Mouse (Mus musculus) liver, embryonic 15.5 days (tissue): ENCODE results near the gene Ckap2l. TPM values are rescaled to one million over a fixed set of nuclear protein-coding genes. Genes with fewer than 3 reads are reported as not detected.

Experiments used
- ATAC-seq: fragments of 200-750 bp; cut with Nextera tagmentation; 2 replicates; pipeline ENCODE4 v1.8.0; 2017; ENCODE audit warnings: moderate number of reproducible peaks, mild to moderate bottlenecking, moderate library complexity; ENCODE audit not compliant: insufficient read depth
- H3K27ac ChIP-seq: fragments of 300-500 bp; sonication (generic); replicated peaks from 2 replicates; pipeline ENCODE4 v1.5.1; 2015; ENCODE audit warnings: mild to moderate bottlenecking, inconsistent platforms
- H3K27me3 ChIP-seq: fragments of 300-500 bp; sonication (generic); 2 replicates; pipeline ENCODE4 v1.6.1; 2015; ENCODE audit warnings: mild to moderate bottlenecking, inconsistent platforms
- H3K36me3 ChIP-seq: fragments of 300-500 bp; sonication (generic); replicated peaks from 2 replicates; pipeline ENCODE4 v1.6.1; 2015; ENCODE audit warnings: moderate library complexity, mild to moderate bottlenecking, inconsistent platforms
- H3K4me1 ChIP-seq: fragments of 300-500 bp; sonication (generic); replicated peaks from 2 replicates; pipeline ENCODE4 v1.6.1; 2015; ENCODE audit warnings: inconsistent platforms
- H3K4me2 ChIP-seq: fragments of 300-500 bp; sonication (generic); 2 replicates; pipeline ENCODE4 v1.6.1; 2015; ENCODE audit warnings: moderate library complexity, mild to moderate bottlenecking, inconsistent platforms
- H3K4me3 ChIP-seq: fragments of 300-500 bp; sonication (generic); replicated peaks from 2 replicates; pipeline ENCODE4 v1.5.1; 2015; ENCODE audit warnings: mild to moderate bottlenecking, inconsistent platforms
- H3K9ac ChIP-seq: fragments of 300-500 bp; sonication (generic); 2 replicates; pipeline ENCODE4 v1.6.1; 2015; ENCODE audit warnings: moderate library complexity, mild to moderate bottlenecking, inconsistent platforms
- H3K9me3 ChIP-seq: fragments of 300-500 bp; sonication (generic); replicated peaks from 2 replicates; pipeline ENCODE4 v1.6.1; 2016; ENCODE audit warnings: inconsistent platforms
- WGBS: fragments of 180-500 bp; shearing (Covaris S2); methylation state at CpG from one replicate; pipeline ENCODE4 v1.1.7; 2015; ENCODE audit warnings: mixed read lengths; ENCODE audit not compliant: insufficient replicate concordance; 5-methylcytosine and 5-hydroxymethylcytosine counted together
- polyA plus RNA-seq: library from polyadenylated mRNA; unstranded; fragments of >200 nt; fragmentation: Nextera tagmentation; extraction: Ambion mirVana; gene quantifications from 2 replicates; pipeline ENCODE4 v1.2.1, GENCODE M21; 2015

The Ckap2l gene
- polyA plus RNA-seq, 1 experiment from 2014 or later: 26.7 TPM

DNA sequence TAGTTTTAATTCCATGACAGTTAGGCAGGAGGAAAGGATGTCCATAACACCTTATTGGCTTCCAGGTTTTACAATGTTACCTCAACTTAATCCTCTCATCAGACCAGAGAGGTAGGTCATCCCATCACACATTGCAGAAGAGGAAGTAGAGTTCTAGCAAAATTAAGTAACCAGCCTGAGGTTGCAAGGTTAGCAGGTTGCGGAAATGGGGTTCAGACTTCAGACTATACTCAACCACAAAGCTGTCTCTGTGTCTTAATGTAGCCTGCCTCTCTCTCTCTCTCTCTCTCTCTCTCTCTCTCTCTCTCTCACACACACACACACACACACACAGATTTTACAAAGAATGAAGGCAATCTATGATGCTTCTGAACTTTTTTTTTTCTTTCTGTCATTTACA, 16.9 kb upstream of the Ckap2l start:
- H3K36me3 ChIP-seq: no peaks in the 10 kb centered on the region
- no peak overlapping the region for H3K4me3 ChIP-seq
- WGBS: 34% methylated on average over 1 of the region's 1 CpGs
- ATAC-seq: no peak
- H3K9ac ChIP-seq: no peak overlapping the region
- no peak overlapping the region for H3K27ac ChIP-seq
- no peaks in the 10 kb centered on the region for H3K4me1 ChIP-seq
- no peaks in the 10 kb centered on the region for H3K9me3 ChIP-seq
- H3K4me2 ChIP-seq: no peak overlapping the region
- H3K27me3 ChIP-seq: 0 out of 2 replicates have a peak, but pooled peaks cover 11% of the 10 kb centered on the region

DNA sequence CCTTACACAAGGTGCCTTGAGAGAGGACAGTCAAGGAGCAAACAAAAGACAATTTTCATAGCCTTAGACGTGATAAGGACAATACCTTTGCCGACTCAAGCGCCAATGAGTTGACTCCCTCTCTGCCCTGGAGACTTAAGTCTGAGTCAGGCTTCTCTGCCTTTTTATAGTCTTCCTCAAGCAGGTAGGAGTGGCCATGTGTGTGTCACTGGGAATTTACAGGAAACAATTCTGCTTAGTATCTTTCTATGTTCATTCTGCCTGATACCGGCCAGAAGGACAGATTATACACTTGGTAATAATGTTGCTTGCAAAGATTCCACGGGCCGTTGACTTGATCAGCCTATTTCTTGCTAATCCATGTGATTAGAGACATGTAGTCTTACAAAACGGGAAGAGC, 12.8 kb upstream of the Ckap2l start, which contains the start of gene Il1a:
Gene Il1a (minus strand): TSS at position 137 of the 400 bp plus-strand sequence.
- H3K9ac ChIP-seq: no peak within 1 kb of the TSS
- no peaks in the 10 kb centered on the region for H3K36me3 ChIP-seq
- no peak within 1 kb of the TSS for H3K4me3 ChIP-seq
- WGBS: 47% methylated on average over 7 of the region's 7 CpGs
- no peaks in the 10 kb centered on the region for H3K9me3 ChIP-seq
- no peaks in the 10 kb centered on the region for H3K4me1 ChIP-seq
- 0 out of 2 replicates have a peak, but pooled peaks cover 11% of the 10 kb centered on the region for H3K27me3 ChIP-seq
- H3K4me2 ChIP-seq: no peak within 1 kb of the TSS
- ATAC-seq: no peak
- no peak within 1 kb of the TSS for H3K27ac ChIP-seq

DNA sequence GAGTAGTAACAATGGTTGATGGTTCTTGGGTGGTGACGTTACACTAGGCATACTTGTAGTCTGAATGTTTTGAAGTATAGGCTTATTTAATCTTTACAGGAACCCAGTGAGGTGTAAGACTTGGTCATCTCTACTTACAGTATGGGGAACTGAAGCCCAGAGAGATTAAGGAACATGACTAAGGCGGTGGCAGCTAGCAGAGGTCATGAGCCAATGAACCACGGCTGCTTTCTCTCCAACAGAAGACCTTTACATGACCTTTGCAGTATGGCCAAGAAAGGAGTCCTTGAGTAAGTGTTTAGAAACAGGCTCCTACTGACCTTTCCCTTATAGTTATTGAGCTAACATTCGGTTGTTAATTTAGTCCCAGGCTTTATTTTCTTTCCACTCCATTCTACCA, 9.0 kb upstream of the Ckap2l start:
- Histone ChIP-seq H3K9ac (no peak overlapping the region), H3K36me3 (no peaks in the 10 kb centered on the region), H3K9me3 (no peaks in the 10 kb centered on the region), H3K4me2 (no peak overlapping the region), H3K27ac (no peak overlapping the region), H3K4me3 (no peak overlapping the region), H3K27me3 (peaks cover 20% of the 10 kb centered on the region; the same call in 1 of the 2 replicates), H3K4me1 (no peaks in the 10 kb centered on the region)
- WGBS: 63% methylated on average over 4 of the region's 4 CpGs
- no peak for ATAC-seq

DNA sequence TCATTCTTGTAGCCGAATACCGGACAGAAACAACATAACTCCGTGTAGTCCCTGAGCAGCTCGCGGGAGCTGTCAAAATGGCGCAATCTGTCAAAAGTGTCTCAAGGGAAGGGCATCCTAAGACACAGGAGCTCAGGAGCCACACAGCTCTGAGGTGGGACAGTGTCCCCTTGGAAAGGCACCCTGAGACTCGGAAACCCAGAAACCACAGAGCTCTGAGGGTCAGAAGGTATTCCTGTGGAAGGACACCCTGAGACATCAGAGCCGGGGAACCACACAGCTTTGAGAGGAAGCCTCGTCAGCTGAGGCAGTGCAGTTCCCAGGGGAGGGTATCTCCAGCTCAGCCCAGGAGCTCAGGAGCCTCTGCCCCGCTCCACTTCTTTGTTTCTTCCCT, 574 bp upstream of the Ckap2l start:
- Histone ChIP-seq H3K36me3 (peaks cover 19% of the 10 kb centered on the region), H3K4me3 (peak overlapping the region; percentile 74), H3K27me3 (peaks cover 19% of the 10 kb centered on the region), H3K9me3 (no peaks in the 10 kb centered on the region), H3K27ac (peak overlapping the region; percentile 97), H3K4me1 (peaks cover 31% of the 10 kb centered on the region), H3K9ac (peak overlapping the region; percentile 89), H3K4me2 (peak overlapping the region; percentile 93)
- ATAC-seq: peak; percentile 16
- 2% methylated on average over 10 of the region's 10 CpGs for WGBS

DNA sequence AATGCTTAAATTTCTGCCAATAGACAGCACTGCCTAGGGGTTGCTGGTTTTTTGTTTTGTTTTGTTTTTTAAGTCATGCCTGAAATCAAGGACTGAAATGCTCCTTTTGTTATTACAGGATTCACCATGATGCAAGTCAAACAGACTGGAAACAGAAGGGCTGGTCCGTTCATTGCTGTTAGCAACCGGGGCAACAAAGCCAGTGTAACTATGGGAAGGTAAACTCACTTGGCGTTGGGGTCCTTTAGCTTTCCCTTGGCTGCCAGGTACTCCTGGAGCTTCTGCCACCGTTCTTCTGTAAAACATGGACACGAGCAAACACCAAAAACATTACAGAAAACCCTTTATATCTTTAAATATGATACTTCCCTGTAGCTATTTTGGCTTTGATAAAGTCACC, 926 bp downstream of the Ckap2l start:
- Histone ChIP-seq H3K4me1 (peaks cover 33% of the 10 kb centered on the region), H3K27me3 (peaks cover 11% of the 10 kb centered on the region), H3K4me2 (peak overlapping the region; percentile 78), H3K9ac (peak overlapping the region; percentile 90), H3K9me3 (no peaks in the 10 kb centered on the region), H3K4me3 (peak overlapping the region; percentile 74), H3K27ac (peak overlapping the region; percentile 93), H3K36me3 (peaks cover 22% of the 10 kb centered on the region)
- ATAC-seq: no peak
- WGBS: 57% methylated on average over 5 of the region's 5 CpGs

DNA sequence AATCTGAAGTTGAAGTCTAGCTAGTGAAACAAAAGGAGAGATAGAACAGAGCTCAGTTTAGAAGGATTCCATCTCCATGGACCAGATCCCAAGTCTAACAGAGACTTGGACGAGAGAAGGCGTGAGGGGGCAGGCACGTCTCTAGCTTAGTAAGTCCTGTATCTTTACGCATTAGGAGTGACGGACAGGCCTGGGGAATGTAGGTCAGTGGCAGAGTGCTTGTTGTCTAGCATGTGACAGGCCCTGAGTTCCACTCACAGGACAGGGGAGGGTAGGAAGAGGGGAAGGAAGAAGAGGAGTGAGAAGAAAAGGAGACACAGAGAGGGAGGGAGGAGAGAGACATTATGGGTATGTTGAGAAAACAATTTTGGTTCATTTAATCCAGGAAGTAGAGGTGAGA, 1.9 kb downstream of the Ckap2l start:
- H3K36me3 ChIP-seq: peaks cover 32% of the 10 kb centered on the region
- WGBS: 89% methylated on average over 5 of the region's 5 CpGs
- peak overlapping the region; percentile 74 for H3K4me3 ChIP-seq
- H3K9me3 ChIP-seq: no peaks in the 10 kb centered on the region
- H3K27me3 ChIP-seq: peaks cover 3% of the 10 kb centered on the region; the same call in 1 of the 2 replicates
- H3K4me2 ChIP-seq: peak overlapping the region; percentile 78
- peak overlapping the region; percentile 90 for H3K9ac ChIP-seq
- 0 out of 2 replicates have a peak overlapping the region, but pooled peaks have one; percentile 93 for H3K27ac ChIP-seq
- ATAC-seq: no peak
- peaks cover 34% of the 10 kb centered on the region for H3K4me1 ChIP-seq

DNA sequence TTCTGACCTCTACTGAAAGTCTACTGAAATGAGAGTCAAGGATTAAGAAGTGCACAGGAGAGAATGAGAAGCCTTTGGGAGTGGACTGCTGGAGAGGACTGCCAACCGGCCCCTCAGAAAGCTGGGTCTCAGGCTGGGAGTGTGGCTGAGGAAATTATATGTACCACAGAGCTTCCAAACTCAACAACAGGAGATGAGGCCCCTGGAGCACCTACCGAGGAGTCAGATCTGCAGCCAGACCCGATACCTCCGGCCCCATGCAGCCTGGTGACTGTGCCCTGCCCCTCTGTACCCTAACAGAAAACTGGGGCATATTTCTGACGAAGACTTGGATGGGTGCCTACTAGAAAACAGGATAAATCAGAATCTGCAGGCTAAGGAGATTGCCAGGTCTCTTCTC, 23.2 kb downstream of the Ckap2l start:
- no peak overlapping the region for H3K4me3 ChIP-seq
- peaks cover 92% of the 10 kb centered on the region for H3K36me3 ChIP-seq

DNA sequence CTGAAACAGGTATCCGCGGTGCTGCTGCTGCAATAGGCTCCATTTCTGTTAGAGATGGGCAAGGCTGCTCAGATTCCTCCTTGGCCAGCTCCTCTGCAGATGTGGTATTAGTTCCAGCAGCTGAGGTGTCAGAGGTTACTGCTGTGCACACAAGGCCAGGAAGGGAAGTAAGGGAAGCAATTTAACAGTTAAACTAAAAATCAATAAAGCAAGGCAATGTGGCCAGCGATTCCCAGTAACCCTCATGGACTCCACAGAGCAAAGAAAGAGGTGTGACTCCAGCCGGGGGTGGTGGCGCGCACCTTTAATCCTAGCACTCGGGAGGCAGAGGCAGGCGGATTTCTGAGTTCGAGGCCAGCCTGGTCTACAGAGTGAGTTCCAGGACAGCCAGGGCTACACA, 26.4 kb downstream of the Ckap2l start:
- no peak overlapping the region for H3K27ac ChIP-seq
- no peaks in the 10 kb centered on the region for H3K27me3 ChIP-seq
- WGBS: 80% methylated on average over 9 of the region's 9 CpGs
- H3K36me3 ChIP-seq: peaks cover 94% of the 10 kb centered on the region
- ATAC-seq: no peak
- no peaks in the 10 kb centered on the region for H3K9me3 ChIP-seq
- no peak overlapping the region for H3K4me3 ChIP-seq
- H3K4me1 ChIP-seq: no peaks in the 10 kb centered on the region
- no peak overlapping the region for H3K4me2 ChIP-seq
- no peak overlapping the region for H3K9ac ChIP-seq

More for the DNA sequence above, 23.2 kb downstream of the Ckap2l start:
- Histone ChIP-seq H3K4me1 (no peaks in the 10 kb centered on the region), H3K4me2 (no peak overlapping the region), H3K27me3 (no peaks in the 10 kb centered on the region), H3K9me3 (no peaks in the 10 kb centered on the region), H3K27ac (no peak overlapping the region), H3K9ac (no peak overlapping the region)
- ATAC-seq: no peak
- 91% methylated on average over 5 of the region's 5 CpGs for WGBS

DNA sequence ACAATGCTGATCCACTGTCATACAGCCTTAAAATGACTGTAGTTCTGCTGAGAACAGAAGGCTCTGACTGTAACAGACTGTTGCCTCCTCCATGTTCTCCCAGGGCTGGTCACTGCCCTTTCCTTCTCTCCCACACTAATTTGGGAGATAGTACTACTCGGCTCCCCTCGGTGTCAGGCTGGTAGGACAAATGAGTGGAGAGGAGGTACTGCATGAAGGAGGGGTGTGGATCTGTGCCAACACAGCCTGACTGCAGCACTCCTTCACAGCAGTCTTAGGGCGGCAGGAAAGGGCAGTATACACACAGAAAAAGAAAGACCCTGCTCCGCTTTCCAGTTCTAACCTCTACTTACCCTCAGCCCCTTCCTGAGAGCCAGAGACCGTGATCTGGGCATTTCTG, 27.0 kb downstream of the Ckap2l start:
- no peak overlapping the region for H3K9ac ChIP-seq
- H3K36me3 ChIP-seq: peaks cover 88% of the 10 kb centered on the region
- no peaks in the 10 kb centered on the region for H3K4me1 ChIP-seq
- H3K9me3 ChIP-seq: no peaks in the 10 kb centered on the region
- H3K4me3 ChIP-seq: no peak overlapping the region
- H3K4me2 ChIP-seq: no peak overlapping the region
- no peaks in the 10 kb centered on the region for H3K27me3 ChIP-seq
- 93% methylated on average over 5 of the region's 5 CpGs for WGBS
- no peak overlapping the region for H3K27ac ChIP-seq
- ATAC-seq: no peak

DNA sequence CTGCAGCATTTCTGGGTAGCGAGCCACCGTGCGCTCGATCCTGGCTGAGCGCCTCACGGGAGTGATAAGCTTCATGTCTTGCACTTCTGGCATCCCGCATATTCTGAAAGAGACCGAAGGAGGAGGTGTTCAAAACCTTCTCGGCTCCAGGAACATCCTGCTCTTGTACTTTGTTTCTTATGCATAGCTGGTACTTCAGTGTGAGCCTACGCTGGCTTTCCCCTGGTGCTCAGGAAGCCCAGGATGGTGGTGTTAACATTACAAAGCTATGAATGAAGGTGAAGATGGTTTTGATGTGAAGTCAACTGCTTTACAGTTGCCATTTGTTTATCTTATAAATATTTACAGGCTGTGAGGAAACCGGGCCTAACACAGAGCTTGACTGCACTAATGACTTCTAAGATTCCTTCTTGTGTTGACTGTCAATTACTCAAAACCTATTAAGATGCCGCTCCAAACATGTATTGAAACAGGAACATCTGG, 27.8 kb downstream of the Ckap2l start:
- WGBS: 91% methylated on average over 12 of the region's 12 CpGs

DNA sequence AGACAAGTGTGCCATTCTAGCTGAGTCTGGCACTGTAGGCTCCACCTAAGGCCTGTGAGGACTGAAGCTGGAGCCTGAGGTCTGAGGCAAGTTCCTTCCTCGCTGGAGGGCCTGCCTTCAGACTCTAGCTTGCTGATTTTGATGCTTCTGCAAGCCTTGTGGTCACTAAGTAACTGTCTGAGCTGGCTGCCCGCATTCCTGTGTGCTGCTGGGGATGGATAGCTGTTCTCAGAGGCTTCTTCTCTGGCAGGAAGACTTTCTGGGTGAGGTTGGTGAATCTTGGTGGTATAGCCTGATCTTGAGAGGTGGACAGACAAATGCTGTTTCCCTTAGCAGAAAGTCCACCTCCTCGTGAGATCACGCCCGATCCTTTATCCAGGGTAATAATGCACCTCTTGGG, 29.3 kb downstream of the Ckap2l start:
- H3K4me2 ChIP-seq: no peak overlapping the region
- 86% methylated on average over 5 of the region's 5 CpGs for WGBS
- no peak for ATAC-seq

More for the DNA sequence above, 27.8 kb downstream of the Ckap2l start:
- H3K9me3 ChIP-seq: no peaks in the 10 kb centered on the region
- H3K27ac ChIP-seq: no peak overlapping the region
- H3K4me1 ChIP-seq: no peaks in the 10 kb centered on the region
- no peak overlapping the region for H3K4me2 ChIP-seq
- no peak overlapping the region for H3K4me3 ChIP-seq
- H3K9ac ChIP-seq: no peak overlapping the region
- no peaks in the 10 kb centered on the region for H3K27me3 ChIP-seq
- ATAC-seq: no peak
- H3K36me3 ChIP-seq: peaks cover 81% of the 10 kb centered on the region

DNA sequence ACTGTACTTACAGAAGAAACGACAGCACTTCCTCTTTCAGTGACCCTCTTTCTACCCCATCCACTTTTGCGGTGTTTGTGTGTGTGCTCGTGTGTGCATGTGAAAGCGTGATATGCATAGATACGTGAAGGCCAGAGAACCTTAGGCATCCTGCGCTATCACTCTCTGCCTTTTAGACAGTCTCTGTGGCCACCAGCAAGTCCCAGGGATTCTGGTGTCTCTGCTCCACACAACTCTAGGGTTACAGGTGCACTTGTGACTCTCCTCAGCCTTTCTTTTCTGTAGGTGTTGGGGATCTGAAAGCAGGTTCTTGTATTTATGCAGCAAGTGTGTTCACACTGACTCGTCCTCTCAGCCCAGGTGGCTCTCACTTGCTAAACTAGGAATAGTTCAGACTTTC, 31.7 kb downstream of the Ckap2l start:
- Histone ChIP-seq H3K4me1 (peaks cover 20% of the 10 kb centered on the region), H3K9ac (no peak overlapping the region), H3K4me2 (no peak overlapping the region), H3K4me3 (no peak overlapping the region), H3K27ac (no peak overlapping the region; the same call in 1 of the 2 replicates), H3K9me3 (no peaks in the 10 kb centered on the region), H3K27me3 (0 out of 2 replicates have a peak, but pooled peaks cover 11% of the 10 kb centered on the region), H3K36me3 (peaks cover 45% of the 10 kb centered on the region)
- no peak for ATAC-seq
- WGBS: 66% methylated on average over 7 of the region's 7 CpGs

More for the DNA sequence above, 29.3 kb downstream of the Ckap2l start:
- peaks cover 11% of the 10 kb centered on the region for H3K4me1 ChIP-seq
- no peak overlapping the region for H3K9ac ChIP-seq
- no peak overlapping the region for H3K4me3 ChIP-seq
- no peaks in the 10 kb centered on the region for H3K27me3 ChIP-seq
- H3K9me3 ChIP-seq: no peaks in the 10 kb centered on the region
- H3K36me3 ChIP-seq: peaks cover 67% of the 10 kb centered on the region
- no peak overlapping the region for H3K27ac ChIP-seq
